Mouse (Mus musculus): ENCODE results near the gene Crmp1.

DNA sequence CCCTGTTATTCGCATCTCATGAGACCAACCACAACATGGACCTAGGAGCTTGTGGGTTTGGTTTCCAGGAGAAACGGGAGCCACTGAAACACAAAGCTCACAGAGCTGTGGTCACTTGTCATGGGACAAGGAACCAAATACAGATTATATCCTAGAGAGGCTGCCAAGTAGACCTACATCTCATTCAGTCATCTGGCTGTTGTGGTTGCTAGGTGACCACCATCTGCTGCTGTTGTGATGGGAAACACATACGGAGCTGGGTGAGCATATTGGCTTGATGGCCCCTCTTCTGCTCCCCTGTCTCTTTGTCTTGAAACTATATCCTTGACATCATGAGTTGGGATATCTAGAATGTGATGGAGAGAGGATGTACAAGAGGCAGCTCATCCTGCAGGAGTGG, 44.3 kb upstream of the Crmp1 start:
- TF ChIP-seq CTCF (IDR thresholded peaks at IDR 0.05; ENCODE audit: low read depth) (no peak), EP300 (IDR thresholded peaks at IDR 0.05; ENCODE audit: low read depth) (no peak)
